Mouse (Mus musculus) brown adipose tissue, adult 24 weeks (tissue): ENCODE data around the gene Lrrc32. TPM values are rescaled to one million over a fixed set of nuclear protein-coding genes. Genes with fewer than 3 reads are reported as not detected.

ENCODE experiments used
- H3K27ac ChIP-seq: fragments of 200-500 bp; replicated peaks from 2 replicates; pipeline ENCODE4 v1.5.1; 2012; ENCODE audit warnings: low read depth, mild to moderate bottlenecking, low read length
- H3K4me1 ChIP-seq: fragments of 200-500 bp; 2 replicates; pipeline ENCODE4 v1.6.1; 2012; ENCODE audit warnings: low read length, mixed read lengths; ENCODE audit not compliant: control insufficient read depth, insufficient read depth, insufficient read length
- H3K4me3 ChIP-seq: fragments of 200-500 bp; 2 replicates; pipeline ENCODE4 v1.5.1; 2012; ENCODE audit warnings: low read depth, mild to moderate bottlenecking, low read length, moderate library complexity; ENCODE audit not compliant: insufficient read depth
- polyA plus RNA-seq: library from polyadenylated mRNA; stranded (reverse); fragments of >200 nt; gene quantifications from 2 replicates; pipeline ENCODE4 v1.2.4, GENCODE M21; 2012; ENCODE audit not compliant: missing spikeins, insufficient read depth, insufficient read length

Gene Lrrc32
- polyA plus RNA-seq, 1 experiment, result 5.1 TPM

GRCm38 (mm10) chr7:98542267-98542666, 53.2 kb downstream of the Lrrc32 start:
- H3K4me1 ChIP-seq, result peaks cover 12% of the 10 kb centered on the region
- peak overlapping the region; percentile 72 for H3K27ac ChIP-seq
- H3K4me3 ChIP-seq, result no peak overlapping the region

- Histone ChIP-seq H3K27ac (peak overlapping the region; percentile 90), H3K4me1 (peaks cover 12% of the 10 kb centered on the region), H3K4me3 (no peak overlapping the region)
These were observed 53.7 kb downstream of the Lrrc32 start for GRCm38 (mm10) chr7:98542731-98543142.

- Histone ChIP-seq H3K4me1 (peaks cover 12% of the 10 kb centered on the region), H3K4me3 (no peak overlapping the region), H3K27ac (peak overlapping the region; percentile 90)
These were observed 54.8 kb downstream of the Lrrc32 start for GRCm38 (mm10) chr7:98543853-98544370.

- H3K4me3 ChIP-seq, result no peak overlapping the region
- peaks cover 12% of the 10 kb centered on the region for H3K4me1 ChIP-seq
- 0 out of 2 replicates have a peak overlapping the region, but pooled peaks have one; percentile 3 for H3K27ac ChIP-seq
These were observed 55.5 kb downstream of the Lrrc32 start for GRCm38 (mm10) chr7:98544556-98544955.

GRCm38 (mm10) chr7:98548839-98549238, 59.8 kb downstream of the Lrrc32 start:
- peaks cover 5% of the 10 kb centered on the region for H3K4me1 ChIP-seq
- H3K27ac ChIP-seq, result 0 out of 2 replicates have a peak overlapping the region, but pooled peaks have one; percentile 5
- no peak overlapping the region for H3K4me3 ChIP-seq

GRCm38 (mm10) chr7:98550596-98550995, 61.5 kb downstream of the Lrrc32 start:
- no peaks in the 10 kb centered on the region for H3K4me1 ChIP-seq
- no peak overlapping the region for H3K27ac ChIP-seq

GRCm38 (mm10) chr7:98551041-98551440, 62.0 kb downstream of the Lrrc32 start:
- no peaks in the 10 kb centered on the region for H3K4me1 ChIP-seq
- no peak overlapping the region for H3K4me3 ChIP-seq
- no peak overlapping the region for H3K27ac ChIP-seq

More at GRCm38 (mm10) chr7:98550596-98550995, 61.5 kb downstream of the Lrrc32 start:
- H3K4me3 ChIP-seq, result no peak overlapping the region

Other genes starting within 250 kb of the Lrrc32 start
- 5.4 and 7.8 TPM in 2 replicates for gene Acer3, start 168.1 kb upstream of the Lrrc32 start, polyA plus RNA-seq
- gene Tsku, start 128.0 kb upstream of the Lrrc32 start, polyA plus RNA-seq, result 25.7 and 31.5 TPM in 2 replicates
- gene Gucy2d, start 48.9 kb upstream of the Lrrc32 start, polyA plus RNA-seq, result not detected in 2 replicates
- gene Emsy, start 167.5 kb downstream of the Lrrc32 start, polyA plus RNA-seq, result 9.5 and 22.8 TPM in 2 replicates
- gene Thap12, start 213.8 kb downstream of the Lrrc32 start, polyA plus RNA-seq, result 27.0 and 35.8 TPM in 2 replicates